Mouse (Mus musculus): ENCODE data around the gene Ktn1.
A peak's percentile ranks its signal among the peaks of the same experiment; 100 is the strongest.

Ktn1 gene

GRCm38 (mm10) chr14:47648218-47648617 lies at the start of gene Ktn1:
Gene Ktn1, plus strand, starts transcription at chr14:47648448.
- DNase-seq (ENCODE audit: low read depth, low spot score) = no peak

GRCm38 (mm10) chr14:47613254-47613653 lies 35.0 kb upstream of the Ktn1 start:
- no peak for DNase-seq (ENCODE audit: low read depth, low spot score)

- no peak for DNase-seq (ENCODE audit: low read depth, low spot score)
Measured at GRCm38 (mm10) chr14:47618891-47619290, 29.4 kb upstream of the Ktn1 start.

GRCm38 (mm10) chr14:47621901-47622300 lies 26.3 kb upstream of the Ktn1 start:
- DNase-seq (ENCODE audit: low read depth, low spot score) = no peak

GRCm38 (mm10) chr14:47624837-47625236 lies 23.4 kb upstream of the Ktn1 start:
- DNase-seq (ENCODE audit: low read depth, low spot score) = no peak

GRCm38 (mm10) chr14:47626143-47626542 lies 22.1 kb upstream of the Ktn1 start:
- no peak for DNase-seq (ENCODE audit: low read depth, low spot score)

GRCm38 (mm10) chr14:47626812-47627211 lies 21.4 kb upstream of the Ktn1 start:
- no peak for DNase-seq (ENCODE audit: low read depth, low spot score)

- no peak for DNase-seq (ENCODE audit: low read depth, low spot score)
Measured at GRCm38 (mm10) chr14:47627360-47627759, 20.9 kb upstream of the Ktn1 start.

GRCm38 (mm10) chr14:47632419-47632818 lies 15.8 kb upstream of the Ktn1 start:
- no peak for DNase-seq (ENCODE audit: low read depth, low spot score)

- DNase-seq (ENCODE audit: low read depth, low spot score) = no peak
Measured at GRCm38 (mm10) chr14:47634410-47634809, 13.8 kb upstream of the Ktn1 start.

- no peak for DNase-seq (ENCODE audit: low read depth, low spot score)
Measured at GRCm38 (mm10) chr14:47634846-47635245, 13.4 kb upstream of the Ktn1 start.

- DNase-seq (ENCODE audit: low read depth, low spot score) = no peak
Measured at GRCm38 (mm10) chr14:47638316-47638895, 9.8 kb upstream of the Ktn1 start.

GRCm38 (mm10) chr14:47645620-47646019 lies 2.6 kb upstream of the Ktn1 start:
- DNase-seq (ENCODE audit: low read depth, low spot score) = no peak

GRCm38 (mm10) chr14:47646246-47646645 lies 2.0 kb upstream of the Ktn1 start:
- no peak for DNase-seq (ENCODE audit: low read depth, low spot score)

GRCm38 (mm10) chr14:47646696-47647516 lies 1.3 kb upstream of the Ktn1 start:
- no peak for DNase-seq (ENCODE audit: low read depth, low spot score)

GRCm38 (mm10) chr14:47648706-47649630 lies 720 bp downstream of the Ktn1 start:
- DNase-seq (ENCODE audit: low read depth, low spot score) = peak; percentile 66

- peak; percentile 63 for DNase-seq (ENCODE audit: low read depth, low spot score)
Measured at GRCm38 (mm10) chr14:47649631-47650337, 1.5 kb downstream of the Ktn1 start.

GRCm38 (mm10) chr14:47650338-47650720 lies 2.1 kb downstream of the Ktn1 start:
- no peak for DNase-seq (ENCODE audit: low read depth, low spot score)

GRCm38 (mm10) chr14:47651272-47651671 lies 3.0 kb downstream of the Ktn1 start:
- DNase-seq (ENCODE audit: low read depth, low spot score) = no peak

- no peak for DNase-seq (ENCODE audit: low read depth, low spot score)
Measured at GRCm38 (mm10) chr14:47655444-47655843, 7.2 kb downstream of the Ktn1 start.

- no peak for DNase-seq (ENCODE audit: low read depth, low spot score)
Measured at GRCm38 (mm10) chr14:47663844-47664469, 15.7 kb downstream of the Ktn1 start.

All from retina, postnatal 7 days (tissue).